Mouse (Mus musculus): ENCODE data around the gene Dpf3.

Dpf3 gene

DNA sequence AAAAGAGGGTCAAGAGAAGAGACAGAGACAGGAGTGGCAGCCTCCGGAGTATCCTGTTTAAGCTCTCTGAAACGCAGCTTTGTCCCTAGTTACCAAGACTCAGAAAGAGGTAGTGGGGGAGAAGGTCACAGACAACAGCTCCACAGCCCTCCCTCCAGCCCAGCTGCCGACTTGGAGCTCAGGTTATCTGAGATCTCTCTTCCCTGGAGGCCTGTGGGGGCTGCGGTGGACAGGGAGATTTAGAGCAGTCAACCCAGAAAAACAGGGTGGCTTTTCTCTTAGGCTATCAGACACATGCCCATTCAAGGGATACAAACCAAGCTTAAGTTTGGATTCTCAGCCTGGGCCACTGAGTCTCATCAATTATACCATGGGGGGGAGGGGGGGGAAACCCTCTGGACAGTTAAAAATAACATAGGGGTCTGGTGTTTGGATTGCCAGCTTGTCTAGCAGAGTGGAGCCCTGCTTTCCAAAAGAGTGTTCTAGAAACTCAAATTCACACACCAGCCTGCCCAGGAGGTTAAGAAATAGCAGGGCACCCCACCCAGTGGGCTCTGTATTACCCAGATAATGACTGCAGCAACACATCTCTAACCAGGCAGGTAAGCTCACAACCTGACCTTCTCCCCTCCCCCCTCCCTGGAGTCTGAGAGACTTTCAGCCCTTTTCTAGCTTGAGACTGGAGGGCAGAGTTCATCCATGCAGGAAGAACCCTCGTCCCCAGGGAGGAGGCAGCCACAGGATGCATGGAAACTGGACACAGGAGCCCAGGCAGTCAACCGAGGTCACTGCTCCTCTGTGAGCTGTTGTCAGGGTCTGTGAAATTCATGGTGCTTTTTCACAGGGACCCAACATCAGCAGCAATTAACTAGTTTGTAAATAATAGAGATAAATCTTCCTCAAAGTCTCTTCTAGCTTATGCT lies 20.7 kb downstream of the Dpf3 start:
- DNase-seq (ENCODE audit: low read depth) = no peak

DNA sequence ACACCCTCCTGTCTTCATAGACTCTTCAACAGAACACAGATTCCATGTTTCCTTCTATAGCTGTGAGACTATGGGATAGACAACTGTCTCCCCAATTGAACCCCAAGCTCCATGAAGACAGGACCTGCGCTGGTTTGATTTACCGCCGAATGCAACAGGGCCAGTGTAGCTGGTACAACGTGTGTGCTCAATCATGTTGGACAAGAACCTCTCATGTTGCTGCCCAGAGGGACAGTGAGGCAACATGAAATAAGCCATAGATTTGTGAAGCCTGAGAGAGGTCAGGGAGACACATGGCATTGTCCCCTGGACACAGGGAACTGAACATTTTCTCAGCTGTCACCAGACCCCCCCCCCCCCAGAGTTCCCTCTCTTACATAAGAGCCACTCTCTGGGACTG lies 21.5 kb downstream of the Dpf3 start:
- DNase-seq (ENCODE audit: low read depth) = no peak

DNA sequence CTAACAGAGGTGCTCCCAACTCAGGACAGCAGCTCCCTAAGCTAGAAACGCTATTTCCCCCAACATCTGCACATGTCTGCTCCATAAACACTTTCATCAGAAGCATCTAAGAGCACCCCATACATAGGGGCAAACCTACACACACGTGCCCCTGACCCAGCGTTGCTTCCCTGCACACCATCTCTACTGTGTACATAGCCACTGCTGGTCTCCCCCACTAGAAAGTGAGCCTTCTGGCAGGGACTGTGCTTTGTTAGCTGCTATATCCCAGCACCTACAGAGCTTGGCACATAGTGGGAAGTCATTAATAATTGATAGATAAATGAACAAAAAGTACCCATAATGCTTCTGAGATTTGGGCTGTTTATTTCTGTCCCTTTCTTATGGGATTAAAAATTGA lies 27.2 kb downstream of the Dpf3 start:
- DNase-seq (ENCODE audit: low read depth) = no peak

DNA sequence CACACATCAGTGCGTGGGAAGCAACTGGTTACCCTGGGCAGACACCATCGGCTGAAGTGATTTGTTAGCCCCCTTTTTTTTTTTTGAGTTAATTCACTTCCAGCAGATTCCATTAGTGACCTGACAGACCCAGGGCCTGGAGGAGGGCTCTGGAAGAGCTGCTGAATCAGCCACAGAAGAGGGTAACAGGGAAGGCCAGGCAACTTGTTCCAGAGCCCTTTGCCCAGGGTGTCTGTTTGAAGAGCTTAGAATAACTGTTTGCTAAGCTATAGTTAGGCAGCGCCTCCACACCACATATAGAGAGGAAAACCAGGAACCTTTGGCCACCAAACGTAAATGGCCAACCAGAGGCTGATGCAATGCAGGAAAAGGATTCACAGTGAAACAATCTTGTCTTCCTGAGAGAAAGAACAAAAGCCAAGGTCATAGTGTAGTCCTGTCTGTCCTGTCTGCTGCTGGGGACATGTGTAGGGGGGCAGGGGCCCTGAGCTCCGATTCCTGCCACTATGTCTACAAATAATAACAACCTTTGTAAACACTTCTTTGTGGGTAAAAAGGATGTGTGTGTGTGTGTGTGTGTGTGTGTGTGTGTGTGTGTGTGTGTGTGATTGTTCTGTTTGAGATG lies 32.7 kb downstream of the Dpf3 start:
- peak; percentile 10 for DNase-seq (ENCODE audit: low read depth)

DNA sequence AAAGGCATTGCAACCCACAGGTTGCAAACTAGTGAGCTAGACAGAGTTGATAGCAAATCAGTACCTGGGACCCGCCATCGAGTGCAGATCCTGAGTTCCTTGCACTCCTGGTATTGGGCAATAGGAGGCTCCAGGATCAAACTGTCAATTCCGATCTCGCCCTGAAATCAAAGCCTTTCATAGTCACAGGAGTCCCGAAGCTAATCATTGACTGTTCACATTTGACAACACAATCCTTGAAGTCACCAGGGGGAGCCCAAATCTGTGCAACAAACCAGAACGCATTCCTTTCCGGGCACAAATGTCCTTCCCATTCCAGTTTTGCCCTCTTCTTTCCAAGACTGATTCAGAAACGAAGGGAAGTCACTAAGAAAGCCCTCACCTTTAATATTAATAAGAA lies 35.7 kb downstream of the Dpf3 start:
- DNase-seq (ENCODE audit: low read depth) = no peak

GRCm38 (mm10) chr12:83450471-83450870 lies 37.0 kb downstream of the Dpf3 start:
- DNase-seq (ENCODE audit: low read depth) = no peak

DNA sequence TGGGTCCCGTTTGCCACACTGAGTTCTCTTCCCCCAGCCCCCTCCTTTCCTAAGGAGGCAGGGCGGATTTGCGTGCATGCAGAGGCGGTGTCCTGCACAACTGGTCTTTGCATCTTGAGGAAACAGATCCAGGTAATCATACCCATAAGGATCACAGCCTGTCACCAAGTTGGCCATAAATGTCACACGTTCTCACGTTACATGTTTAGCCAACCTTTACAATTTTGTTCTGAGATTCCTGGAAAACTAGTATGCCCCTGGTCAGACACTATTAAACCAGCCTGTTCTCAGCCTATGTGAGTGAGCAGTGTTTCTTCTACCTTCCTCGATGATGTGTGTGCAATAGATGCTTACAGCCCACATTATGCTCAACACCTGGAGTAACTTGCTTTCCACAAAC lies 38.3 kb downstream of the Dpf3 start:
- DNase-seq (ENCODE audit: low read depth) = no peak

- DNase-seq (ENCODE audit: low read depth) = no peak
Measured at GRCm38 (mm10) chr12:83445587-83445986, 41.9 kb downstream of the Dpf3 start.

GRCm38 (mm10) chr12:83444448-83444847 lies 43.1 kb downstream of the Dpf3 start:
- DNase-seq (ENCODE audit: low read depth) = no peak

- peak; percentile 15 for DNase-seq (ENCODE audit: low read depth)
Measured at GRCm38 (mm10) chr12:83438002-83438401, 49.5 kb downstream of the Dpf3 start.

- no peak for DNase-seq (ENCODE audit: low read depth)
Measured at GRCm38 (mm10) chr12:83433987-83434698, 53.4 kb downstream of the Dpf3 start.

DNA sequence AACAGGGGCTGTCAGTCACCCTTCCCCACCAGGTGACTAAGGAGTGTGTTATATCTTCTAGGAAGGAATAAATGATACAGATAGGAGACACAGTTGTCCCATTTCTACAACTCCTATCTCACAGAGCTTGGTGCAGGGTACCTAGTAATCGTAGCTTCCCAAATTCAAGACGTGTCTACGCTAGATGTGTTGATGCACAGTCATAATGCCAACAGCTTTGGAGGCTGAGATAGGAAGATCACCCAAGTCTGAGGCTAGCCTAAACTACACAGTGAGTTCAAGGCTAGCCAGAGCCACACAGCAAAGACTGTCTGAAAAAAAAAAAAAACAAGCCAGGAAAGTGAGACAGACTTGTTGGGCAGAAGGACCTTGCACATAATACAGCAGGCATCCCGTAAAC lies 54.1 kb downstream of the Dpf3 start:
- no peak for DNase-seq (ENCODE audit: low read depth)

DNA sequence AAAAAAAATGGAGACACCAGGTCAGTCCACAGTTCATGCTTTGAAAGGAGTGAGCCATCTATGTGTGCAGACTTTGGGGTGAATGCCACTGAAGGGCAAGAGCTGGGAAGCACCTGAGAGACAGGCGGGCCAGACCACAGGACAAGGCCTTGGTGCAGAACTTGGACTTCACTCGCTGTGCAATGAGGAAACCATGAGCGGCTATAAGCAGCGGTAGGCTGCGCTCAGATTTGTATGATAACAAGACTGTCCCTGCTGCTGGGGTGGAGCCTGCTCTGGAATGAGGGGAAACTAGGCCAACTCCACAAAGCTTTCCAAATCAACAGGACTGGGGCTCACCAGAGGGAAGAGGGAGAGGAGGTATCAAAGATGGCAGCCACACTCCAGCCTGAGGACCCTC lies 57.3 kb downstream of the Dpf3 start:
- no peak for DNase-seq (ENCODE audit: low read depth)

DNA sequence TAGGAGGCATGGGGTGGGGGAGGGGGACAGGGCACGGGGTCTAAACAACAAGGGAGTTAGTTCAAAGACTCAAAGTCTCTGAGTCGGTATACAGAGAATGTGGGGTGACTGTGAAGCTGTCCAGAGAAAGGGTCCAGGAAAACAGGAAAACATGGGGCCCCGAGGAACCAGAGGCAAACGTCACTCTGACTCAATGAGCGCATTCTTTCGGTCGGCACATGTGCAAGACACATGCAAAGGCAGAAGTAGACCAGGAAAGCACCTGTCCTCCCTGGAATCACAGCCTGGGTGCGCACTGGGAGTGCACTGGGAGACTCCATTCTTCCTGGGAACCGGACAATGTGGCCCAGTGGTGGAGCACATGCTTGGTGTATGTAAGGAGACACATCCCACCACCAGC lies 59.5 kb downstream of the Dpf3 start:
- DNase-seq (ENCODE audit: low read depth) = no peak

DNA sequence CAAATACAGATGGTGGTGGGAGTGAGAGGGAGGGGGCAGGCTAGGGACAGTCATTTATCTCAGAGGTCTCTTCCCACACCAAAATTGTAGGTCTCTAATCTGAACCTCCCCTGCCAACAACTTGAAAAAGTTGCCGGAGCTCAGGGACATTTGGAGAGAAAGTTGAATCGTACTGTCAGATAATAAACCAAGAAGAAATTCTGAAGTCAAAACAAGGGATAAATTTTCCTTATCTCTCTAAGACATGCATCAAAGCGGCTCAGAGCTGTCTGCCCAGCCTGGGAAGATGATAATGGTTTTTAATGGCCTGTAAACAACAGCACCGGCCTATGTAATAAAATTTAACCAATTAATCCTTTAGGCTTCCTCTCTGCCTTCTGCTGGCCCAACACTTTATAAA lies 59.9 kb downstream of the Dpf3 start:
- no peak for DNase-seq (ENCODE audit: low read depth)

DNA sequence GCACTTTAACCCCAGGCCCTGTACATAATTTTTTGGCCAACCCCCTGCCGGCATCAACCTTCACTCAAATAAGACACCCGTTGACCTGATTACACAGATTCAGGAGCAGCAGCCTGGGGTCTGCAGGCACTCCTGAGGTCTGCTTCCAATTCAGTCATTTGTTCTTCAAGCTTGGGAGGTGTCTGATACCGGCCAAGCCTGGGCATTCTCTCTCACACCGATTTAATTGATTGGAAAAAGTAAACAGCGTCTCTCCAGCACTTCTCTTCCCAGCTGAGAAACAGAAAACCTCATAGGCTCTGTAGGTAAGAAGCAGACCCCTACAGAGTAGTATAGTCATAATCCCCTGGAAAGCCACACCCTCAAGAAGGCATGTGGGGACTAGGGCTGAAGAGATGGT lies 61.2 kb downstream of the Dpf3 start:
- DNase-seq (ENCODE audit: low read depth) = no peak

GRCm38 (mm10) chr12:83425736-83426135 lies 61.8 kb downstream of the Dpf3 start:
- no peak for DNase-seq (ENCODE audit: low read depth)

GRCm38 (mm10) chr12:83424720-83425444 lies 62.6 kb downstream of the Dpf3 start:
- no peak for DNase-seq (ENCODE audit: low read depth)

- no peak for DNase-seq (ENCODE audit: low read depth)
Measured at GRCm38 (mm10) chr12:83424086-83424719, 63.3 kb downstream of the Dpf3 start.

DNA sequence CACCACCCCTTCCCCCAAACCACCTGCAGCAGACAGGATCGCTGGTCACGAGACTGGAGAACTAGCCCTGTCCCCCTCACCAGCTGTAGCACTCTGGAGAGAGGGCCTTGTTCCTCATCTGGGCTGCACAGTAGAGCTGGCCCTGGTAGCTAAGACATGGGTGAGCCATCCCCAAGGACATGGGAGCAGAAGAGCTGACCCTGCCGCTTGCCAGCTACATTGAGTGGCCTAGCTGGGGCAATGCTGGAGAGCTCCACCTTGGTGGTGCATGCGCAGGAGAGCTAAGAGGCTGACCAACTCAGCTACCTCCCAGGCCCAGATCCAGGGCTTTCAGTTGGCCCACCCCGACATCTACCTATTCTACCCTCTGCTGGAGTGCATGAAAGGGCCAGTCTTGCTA lies 67.2 kb downstream of the Dpf3 start:
- no peak for DNase-seq (ENCODE audit: low read depth)

GRCm38 (mm10) chr12:83415207-83415606 lies 72.3 kb downstream of the Dpf3 start:
- no peak for DNase-seq (ENCODE audit: low read depth)

GRCm38 (mm10) chr12:83413684-83414083 lies 73.8 kb downstream of the Dpf3 start:
- DNase-seq (ENCODE audit: low read depth) = no peak

All from 416B (cell line).